Mouse (Mus musculus) right cerebral cortex, postnatal 14 days (tissue): Measurements from ENCODE around the gene Dedd2.

Experiments
- DNase-seq: peaks from one replicate; pipeline ENCODE4 v3.0.0; 2022

Gene Dedd2

GRCm38 (mm10) chr7:25218705-25219415 is 1.6 kb downstream of the Dedd2 start:
- DNase-seq, result peak; percentile 49

- DNase-seq, result no peak
These were observed 2.6 kb downstream of the Dedd2 start for GRCm38 (mm10) chr7:25217653-25218395.

- no peak for DNase-seq
These were observed 6.2 kb downstream of the Dedd2 start for GRCm38 (mm10) chr7:25214172-25214571.

GRCm38 (mm10) chr7:25213099-25213498 is 7.3 kb downstream of the Dedd2 start:
- DNase-seq, result no peak

GRCm38 (mm10) chr7:25210482-25210881 is 9.9 kb downstream of the Dedd2 start:
- no peak for DNase-seq

GRCm38 (mm10) chr7:25209161-25209622 is 11.2 kb downstream of the Dedd2 start:
- no peak for DNase-seq

GRCm38 (mm10) chr7:25206094-25206830 is 14.2 kb downstream of the Dedd2 start:
- DNase-seq, result no peak

GRCm38 (mm10) chr7:25205355-25206093 is 14.9 kb downstream of the Dedd2 start:
- DNase-seq, result no peak

- no peak for DNase-seq
These were observed 16.8 kb downstream of the Dedd2 start for GRCm38 (mm10) chr7:25203624-25204023.

- no peak for DNase-seq
These were observed 22.9 kb downstream of the Dedd2 start for GRCm38 (mm10) chr7:25197384-25198018.

- no peak for DNase-seq
These were observed 24.3 kb downstream of the Dedd2 start for GRCm38 (mm10) chr7:25196107-25196506.

GRCm38 (mm10) chr7:25195148-25195547 is 25.3 kb downstream of the Dedd2 start:
- no peak for DNase-seq

- no peak for DNase-seq
These were observed 28.3 kb downstream of the Dedd2 start for GRCm38 (mm10) chr7:25192110-25192509.

- DNase-seq, result no peak
These were observed 29.6 kb downstream of the Dedd2 start for GRCm38 (mm10) chr7:25190806-25191205.

- peak; percentile 84 for DNase-seq
These were observed 32.5 kb downstream of the Dedd2 start for GRCm38 (mm10) chr7:25187662-25188650.

GRCm38 (mm10) chr7:25184091-25184490 is 36.3 kb downstream of the Dedd2 start:
- no peak for DNase-seq

- DNase-seq, result no peak
These were observed 38.6 kb downstream of the Dedd2 start for GRCm38 (mm10) chr7:25181814-25182213.

GRCm38 (mm10) chr7:25181331-25181790 is 39.1 kb downstream of the Dedd2 start:
- peak; percentile 36 for DNase-seq

- no peak for DNase-seq
These were observed 39.9 kb downstream of the Dedd2 start for GRCm38 (mm10) chr7:25180512-25180911.

- peak; percentile 87 for DNase-seq
These were observed 40.7 kb downstream of the Dedd2 start, which contains the start of gene Pou2f2 for GRCm38 (mm10) chr7:25179606-25180161. TSS of gene Pou2f2 (minus strand) at chr7:25179726.
